Mouse (Mus musculus) midbrain, embryonic 11.5 days (tissue): Measurements from ENCODE around the gene Gm3591. TPM values are rescaled to one million over a fixed set of nuclear protein-coding genes. Genes with fewer than 3 reads are reported as not detected.
"Not testable (repeated sequence)": the region's sequence is repeated elsewhere in the genome, so short reads cannot be mapped to it uniquely, and the experiment has no call there.

Experiments used
- ATAC-seq: fragments of 200-750 bp; cut with Nextera tagmentation; 2 replicates; pipeline ENCODE4 v1.8.0; 2017; ENCODE audit warnings: moderate TSS enrichment, moderate library complexity; ENCODE audit not compliant: low FRiP score
- DNase-seq: peaks from one replicate; pipeline ENCODE4 v3.0.0; 2015; ENCODE audit warnings: low spot score; ENCODE audit errors: missing footprints
- H3K27ac ChIP-seq: fragments of 300-500 bp; sonication (generic); 2 replicates; pipeline ENCODE4 v1.5.1; 2014; ENCODE audit warnings: low read depth, low read length
- H3K27me3 ChIP-seq: fragments of 300-500 bp; sonication (generic); 2 replicates; pipeline ENCODE4 v1.6.1; 2014; ENCODE audit warnings: mild to moderate bottlenecking, low read length, moderate library complexity, mixed read lengths; ENCODE audit not compliant: control insufficient read depth, insufficient read depth
- H3K36me3 ChIP-seq: fragments of 300-500 bp; sonication (generic); 2 replicates; pipeline ENCODE4 v1.6.1; 2014; ENCODE audit warnings: mild to moderate bottlenecking, low read length, moderate library complexity, mixed read lengths; ENCODE audit not compliant: control insufficient read depth, insufficient read depth
- H3K4me1 ChIP-seq: fragments of 300-500 bp; sonication (generic); 2 replicates; pipeline ENCODE4 v1.6.1; 2014; ENCODE audit warnings: low read length; ENCODE audit not compliant: control insufficient read depth, insufficient read depth
- H3K4me2 ChIP-seq: fragments of 300-500 bp; sonication (generic); 2 replicates; pipeline ENCODE4 v1.6.1; 2014; ENCODE audit warnings: mild to moderate bottlenecking, moderate library complexity
- H3K4me3 ChIP-seq: fragments of 300-500 bp; sonication (generic); 2 replicates; pipeline ENCODE4 v1.5.1; 2014; ENCODE audit warnings: low read depth, low read length
- H3K9ac ChIP-seq: fragments of 300-500 bp; sonication (generic); 2 replicates; pipeline ENCODE4 v1.6.1; 2014; ENCODE audit warnings: low read length
- H3K9me3 ChIP-seq: fragments of 300-500 bp; sonication (generic); 2 replicates; pipeline ENCODE4 v1.6.1; 2016; ENCODE audit warnings: low read length; ENCODE audit not compliant: control insufficient read depth
- WGBS: fragments of 180-500 bp; shearing (Covaris S2); extraction: QIAGEN DNeasy Blood & Tissue Kit; methylation state at CpG from one replicate; pipeline ENCODE4 v1.1.7; 2014; 5-methylcytosine and 5-hydroxymethylcytosine counted together
- polyA plus RNA-seq: library from polyadenylated mRNA; unstranded; fragments of >200 nt; fragmentation: Nextera tagmentation; extraction: Ambion mirVana; gene quantifications from 2 replicates; pipeline ENCODE4 v1.2.1, GENCODE M21; 2014

Gene Gm3591
- polyA plus RNA-seq, result 1.0 and 1.1 TPM in 2 replicates

DNA sequence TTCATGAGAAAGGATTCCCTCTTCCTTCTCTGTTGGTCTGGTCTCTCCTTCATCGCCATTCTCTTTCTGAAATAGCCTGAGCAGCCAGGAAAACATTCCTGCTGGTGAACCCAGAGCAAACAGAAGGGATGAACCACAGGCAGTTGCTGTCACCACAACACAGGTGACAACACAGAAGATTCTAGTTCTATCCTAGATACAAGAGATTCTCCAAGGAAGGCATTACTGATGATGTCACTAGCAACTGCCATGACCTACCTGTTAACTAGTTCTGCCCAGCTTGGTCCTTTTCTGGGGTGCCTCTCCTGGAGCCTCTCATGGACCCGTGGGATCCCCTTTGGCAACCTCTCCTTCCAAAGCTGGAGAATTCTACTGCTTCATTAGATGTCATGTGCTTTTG is at the start of gene Gm3591:
TSS of gene Gm3591 (minus strand) at position 101 of the 400 bp plus-strand sequence.
- not testable (repeated sequence) for ATAC-seq, H3K36me3 ChIP-seq, H3K27me3 ChIP-seq, DNase-seq, H3K27ac ChIP-seq, H3K9ac ChIP-seq, H3K4me3 ChIP-seq, H3K9me3 ChIP-seq, H3K4me1 ChIP-seq, H3K4me2 ChIP-seq
- WGBS, result no CpG with 5 or more reads among the region's 2 CpGs

DNA sequence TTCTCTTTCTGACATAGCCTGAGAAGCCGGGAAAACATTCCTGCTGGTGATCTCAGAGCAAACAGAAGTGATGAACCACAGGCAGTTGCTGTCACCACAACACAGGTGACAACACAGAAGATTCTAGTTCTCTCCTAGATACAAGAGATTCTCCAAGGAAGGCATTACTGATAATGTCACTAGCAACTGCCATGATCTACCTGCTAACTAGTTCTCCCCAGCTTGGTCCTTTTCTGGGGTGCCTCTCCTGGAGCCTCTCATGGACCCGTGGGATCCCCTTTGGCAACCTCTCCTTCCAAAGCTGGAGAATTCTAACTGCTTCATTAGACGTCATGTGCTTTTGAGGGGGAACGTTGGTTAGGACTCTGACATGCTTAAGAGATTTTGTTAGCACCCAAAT is 32.2 kb upstream of the Gm3591 start, which contains the start of gene Gm3594:
TSS of gene Gm3594 (minus strand) at position 101 of the 400 bp plus-strand sequence.
- not testable (repeated sequence) for H3K4me1 ChIP-seq, H3K9ac ChIP-seq, H3K27ac ChIP-seq, ATAC-seq, DNase-seq, H3K4me2 ChIP-seq, H3K4me3 ChIP-seq, H3K36me3 ChIP-seq, H3K27me3 ChIP-seq, H3K9me3 ChIP-seq
- no CpG with 5 or more reads among the region's 4 CpGs for WGBS

DNA sequence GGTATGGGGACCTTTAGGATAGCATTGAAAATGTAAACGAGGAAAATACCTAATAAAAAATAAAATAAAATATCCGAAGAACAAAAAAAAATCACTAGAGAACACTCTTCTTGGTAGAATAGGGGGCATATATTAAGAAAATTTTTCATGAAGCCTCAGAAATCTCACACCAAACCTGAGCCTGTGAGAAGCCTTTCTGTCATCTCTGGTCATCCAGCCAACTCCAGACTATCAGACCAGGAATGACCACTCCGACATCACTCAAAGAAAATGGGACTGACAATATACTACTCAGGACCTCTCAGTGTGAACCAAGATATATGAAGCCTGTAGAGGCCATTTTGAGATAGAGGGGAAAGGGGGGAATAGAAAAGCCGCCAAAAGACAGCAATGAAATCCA is 28.5 kb upstream of the Gm3591 start:
- H3K4me3 ChIP-seq, H3K36me3 ChIP-seq, DNase-seq, ATAC-seq, H3K9ac ChIP-seq, H3K4me1 ChIP-seq, H3K9me3 ChIP-seq, H3K4me2 ChIP-seq, H3K27ac ChIP-seq, H3K27me3 ChIP-seq: not testable (repeated sequence)
- 88% methylated on average over 1 of the region's 4 CpGs for WGBS

DNA sequence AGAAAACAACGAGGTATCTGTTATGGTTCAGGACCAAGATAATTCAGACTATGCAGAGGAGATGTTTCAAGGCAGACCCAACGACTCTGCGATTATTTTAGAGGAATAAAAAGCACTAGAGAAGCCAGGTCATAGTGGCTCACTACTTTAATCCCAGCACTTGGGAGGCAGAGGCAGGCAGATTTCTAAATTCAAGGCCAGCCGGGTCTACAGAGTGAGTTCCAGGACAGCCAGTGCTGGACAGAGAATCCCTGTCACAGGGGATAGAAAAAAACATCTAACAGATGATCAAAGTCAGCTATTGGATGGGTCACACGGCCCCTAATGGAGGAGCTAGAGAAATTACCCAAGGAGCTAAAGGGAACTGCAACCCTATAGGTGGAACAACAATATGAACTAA is 27.9 kb upstream of the Gm3591 start:
- not testable (repeated sequence) for H3K27ac ChIP-seq, H3K4me2 ChIP-seq, H3K36me3 ChIP-seq, DNase-seq, H3K4me3 ChIP-seq, H3K27me3 ChIP-seq, H3K4me1 ChIP-seq, H3K9ac ChIP-seq, ATAC-seq, H3K9me3 ChIP-seq
- 56% methylated on average over 1 of the region's 5 CpGs for WGBS

DNA sequence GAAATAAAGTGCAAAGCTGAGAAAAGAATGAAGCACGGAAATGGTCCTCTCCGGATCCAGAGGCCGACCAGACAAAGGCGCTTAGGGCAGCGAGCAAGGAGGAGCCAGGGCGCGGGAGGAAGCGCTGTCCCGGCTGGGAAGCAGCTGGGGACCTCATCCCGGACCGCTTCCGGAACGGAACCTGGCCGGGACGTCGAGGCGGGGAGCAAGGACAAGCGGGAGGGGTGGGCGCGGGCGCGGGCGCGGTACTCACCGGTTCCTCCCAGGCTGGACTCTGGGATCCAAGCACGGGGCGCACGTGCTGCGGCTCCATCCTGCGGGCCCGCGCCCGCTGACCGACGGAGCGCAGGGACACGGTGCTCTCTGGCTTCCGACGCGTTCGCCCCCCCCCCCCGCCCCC is 14.5 kb upstream of the Gm3591 start:
- not testable (repeated sequence) for ATAC-seq, H3K27me3 ChIP-seq, H3K4me2 ChIP-seq, H3K9me3 ChIP-seq, H3K4me1 ChIP-seq, DNase-seq, H3K9ac ChIP-seq, H3K36me3 ChIP-seq, H3K4me3 ChIP-seq, H3K27ac ChIP-seq
- WGBS, result 4% methylated on average over 7 of the region's 42 CpGs

DNA sequence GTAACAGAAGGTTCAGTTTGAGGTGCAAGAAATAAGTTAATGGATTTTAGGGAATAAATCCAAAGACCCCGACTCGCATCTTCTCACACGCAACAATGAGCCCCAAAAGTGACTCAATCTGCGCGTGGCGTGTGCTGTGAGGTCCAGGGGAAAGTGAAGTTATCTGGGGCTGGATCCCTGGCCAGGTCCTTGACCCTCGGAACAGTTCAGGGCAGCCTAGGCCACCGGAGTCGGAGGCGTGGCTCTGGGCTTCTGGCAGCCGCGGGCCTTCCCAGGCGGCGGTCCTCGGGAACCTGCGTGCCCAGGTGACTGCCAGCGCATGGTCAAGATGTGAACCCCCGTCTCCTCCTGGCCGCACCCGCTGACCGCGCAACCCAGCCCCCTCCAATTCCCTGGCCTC is 14.1 kb upstream of the Gm3591 start:
- 15% methylated on average over 17 of the region's 22 CpGs for WGBS
- ATAC-seq, H3K27ac ChIP-seq, H3K36me3 ChIP-seq, H3K9ac ChIP-seq, H3K4me3 ChIP-seq, H3K9me3 ChIP-seq, H3K4me1 ChIP-seq, H3K27me3 ChIP-seq: not testable (repeated sequence)
- DNase-seq, result peak; percentile 53
- H3K4me2 ChIP-seq, result peak overlapping the region; percentile 30; the same call in 1 of the 2 replicates

DNA sequence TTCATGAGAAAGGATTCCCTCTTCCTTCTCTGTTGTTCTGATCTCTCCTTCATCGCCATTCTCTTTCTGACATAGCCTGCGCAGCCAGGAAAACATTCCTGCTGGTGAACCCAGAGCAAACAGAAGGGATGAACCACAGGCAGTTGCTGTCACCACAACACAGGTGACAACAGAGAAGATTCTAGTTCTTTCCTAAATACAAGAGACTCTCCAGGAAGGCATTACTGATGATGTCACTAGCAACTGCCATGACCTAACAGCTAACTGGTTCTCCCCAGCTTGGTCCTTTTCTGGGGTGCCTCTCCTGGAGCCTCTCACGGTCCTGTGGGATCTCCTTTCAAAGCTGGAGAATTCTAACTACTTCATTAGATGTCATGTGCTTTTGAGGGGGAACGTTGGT is 22.1 kb downstream of the Gm3591 start, which contains the start of gene Gm16440:
TSS of gene Gm16440 (minus strand) at position 101 of the 400 bp plus-strand sequence.
- 87% methylated on average over 2 of the region's 4 CpGs for WGBS
- not testable (repeated sequence) for H3K27ac ChIP-seq, DNase-seq, H3K27me3 ChIP-seq, H3K9ac ChIP-seq, H3K4me3 ChIP-seq, H3K4me2 ChIP-seq, H3K4me1 ChIP-seq, H3K36me3 ChIP-seq, ATAC-seq, H3K9me3 ChIP-seq

Other genes starting within 250 kb of the Gm3591 start
- gene Gm21560, start 193.2 kb downstream of the Gm3591 start, polyA plus RNA-seq, result not detected in 2 replicates
- 1.2 and 2.0 TPM in 2 replicates for gene Gm3411, start 125.2 kb downstream of the Gm3591 start, polyA plus RNA-seq
- gene Gm21103, start 107.6 kb downstream of the Gm3591 start, polyA plus RNA-seq, result not detected in 2 replicates
- not detected in 2 replicates for gene Gm3618, start 68.8 kb downstream of the Gm3591 start, polyA plus RNA-seq
- not detected in 2 replicates for gene Gm16440, start 22.2 kb downstream of the Gm3591 start, polyA plus RNA-seq
- not detected in 2 replicates for gene Gm3594, start 32.1 kb upstream of the Gm3591 start, polyA plus RNA-seq
- gene Gm8356, start 124.8 kb upstream of the Gm3591 start, polyA plus RNA-seq, result not detected in 2 replicates
- gene Gm3629, start 178.1 kb upstream of the Gm3591 start, polyA plus RNA-seq, result 0.22 and 0.42 TPM in 2 replicates
- not detected in 2 replicates for gene Gm3460, start 209.9 kb upstream of the Gm3591 start, polyA plus RNA-seq